Mouse (Mus musculus): ENCODE data around the gene Cbr2. TPM values are rescaled to one million over a fixed set of nuclear protein-coding genes. Genes with fewer than 3 reads are reported as not detected.
"Not testable (repeated sequence)": the region's sequence is repeated elsewhere in the genome, so short reads cannot be mapped to it uniquely, and the experiment has no call there.

Gene Cbr2
- 1.1 and 1.9 TPM in 2 replicates for polyA plus RNA-seq (2016; fragmentation: Nextera tagmentation; extraction: Ambion mirVana)

GRCm38 (mm10) chr11:120731858-120732680 lies at the start of gene Cbr2:
Gene Cbr2 (minus strand): TSS chr11:120732114.
- ATAC-seq (ENCODE audit: insufficient number of reproducible peaks, low FRiP score): no peak
- Histone ChIP-seq H3K9me3 (replicated peaks) (no peaks in the 10 kb centered on the region), H3K4me1 (replicated peaks) (peaks cover 12% of the 10 kb centered on the region; the same call in 1 of the 2 replicates), H3K36me3 (no peaks in the 10 kb centered on the region), H3K4me2 (no peak within 1 kb of the TSS), H3K4me3 (no peak within 1 kb of the TSS), H3K9ac (no peak within 1 kb of the TSS), H3K27me3 (replicated peaks) (peaks cover 39% of the 10 kb centered on the region), H3K27ac (ENCODE audit: poor library complexity, severe bottlenecking) (no peak within 1 kb of the TSS)
- WGBS: 62% methylated on average over 12 of the region's 12 CpGs

GRCm38 (mm10) chr11:120781361-120781760 lies 49.4 kb upstream of the Cbr2 start:
- H3K4me3 ChIP-seq; H3K9ac ChIP-seq; H3K9me3 ChIP-seq (replicated peaks); ATAC-seq (ENCODE audit: insufficient number of reproducible peaks, low FRiP score); H3K4me2 ChIP-seq; H3K27ac ChIP-seq (ENCODE audit: poor library complexity, severe bottlenecking): not testable (repeated sequence)
- Histone ChIP-seq H3K4me1 (replicated peaks) (peaks cover 21% of the 10 kb centered on the region), H3K27me3 (replicated peaks) (peaks cover 18% of the 10 kb centered on the region), H3K36me3 (peaks cover 30% of the 10 kb centered on the region)
- 93% methylated on average over 6 of the region's 6 CpGs for WGBS

- no peak overlapping the region for H3K4me3 ChIP-seq
- no peaks in the 10 kb centered on the region for H3K9me3 ChIP-seq (replicated peaks)
- H3K36me3 ChIP-seq: peaks cover 23% of the 10 kb centered on the region
- H3K9ac ChIP-seq: no peak overlapping the region
- H3K27me3 ChIP-seq (replicated peaks): peaks cover 23% of the 10 kb centered on the region
- ATAC-seq (ENCODE audit: insufficient number of reproducible peaks, low FRiP score): no peak
- 86% methylated on average over 1 of the region's 1 CpGs for WGBS
- H3K4me2 ChIP-seq: no peak overlapping the region
- peaks cover 9% of the 10 kb centered on the region for H3K4me1 ChIP-seq (replicated peaks)
- no peak overlapping the region for H3K27ac ChIP-seq (ENCODE audit: poor library complexity, severe bottlenecking)
Measured at GRCm38 (mm10) chr11:120779876-120780275, 48.0 kb upstream of the Cbr2 start.

GRCm38 (mm10) chr11:120777123-120777522 lies 45.2 kb upstream of the Cbr2 start:
- Histone ChIP-seq H3K27ac (ENCODE audit: poor library complexity, severe bottlenecking) (no peak overlapping the region), H3K9me3 (replicated peaks) (no peaks in the 10 kb centered on the region), H3K27me3 (replicated peaks) (peaks cover 28% of the 10 kb centered on the region), H3K9ac (no peak overlapping the region), H3K36me3 (peaks cover 19% of the 10 kb centered on the region), H3K4me2 (no peak overlapping the region), H3K4me1 (replicated peaks) (no peaks in the 10 kb centered on the region; the same call in 1 of the 2 replicates), H3K4me3 (no peak overlapping the region)
- ATAC-seq (ENCODE audit: insufficient number of reproducible peaks, low FRiP score): no peak
- 33% methylated on average over 6 of the region's 6 CpGs for WGBS

GRCm38 (mm10) chr11:120775774-120776469 lies 44.0 kb upstream of the Cbr2 start:
- peaks cover 10% of the 10 kb centered on the region; the same call in 1 of the 2 replicates for H3K36me3 ChIP-seq

GRCm38 (mm10) chr11:120773463-120774190 lies 41.7 kb upstream of the Cbr2 start:
- H3K4me1 ChIP-seq (replicated peaks): no peaks in the 10 kb centered on the region; the same call in 1 of the 2 replicates
- no peak overlapping the region for H3K9ac ChIP-seq
- H3K4me2 ChIP-seq: no peak overlapping the region
- 85% methylated on average over 7 of the region's 7 CpGs for WGBS
- no peaks in the 10 kb centered on the region for H3K36me3 ChIP-seq
- H3K4me3 ChIP-seq: no peak overlapping the region
- no peak overlapping the region for H3K27ac ChIP-seq (ENCODE audit: poor library complexity, severe bottlenecking)
- H3K27me3 ChIP-seq (replicated peaks): peaks cover 21% of the 10 kb centered on the region
- ATAC-seq (ENCODE audit: insufficient number of reproducible peaks, low FRiP score): no peak
- H3K9me3 ChIP-seq (replicated peaks): no peaks in the 10 kb centered on the region

More at GRCm38 (mm10) chr11:120775774-120776469, 44.0 kb upstream of the Cbr2 start:
- H3K9ac ChIP-seq: no peak overlapping the region
- no peaks in the 10 kb centered on the region; the same call in 1 of the 2 replicates for H3K4me1 ChIP-seq (replicated peaks)
- no peaks in the 10 kb centered on the region for H3K9me3 ChIP-seq (replicated peaks)
- peaks cover 21% of the 10 kb centered on the region for H3K27me3 ChIP-seq (replicated peaks)
- 0 out of 2 replicates have a peak overlapping the region, but pooled peaks have one; percentile 1 for H3K4me2 ChIP-seq
- 25% methylated on average over 15 of the region's 15 CpGs for WGBS
- H3K4me3 ChIP-seq: no peak overlapping the region
- no peak overlapping the region for H3K27ac ChIP-seq (ENCODE audit: poor library complexity, severe bottlenecking)
- ATAC-seq (ENCODE audit: insufficient number of reproducible peaks, low FRiP score): peak; percentile 82

- Histone ChIP-seq H3K36me3 (no peaks in the 10 kb centered on the region), H3K9me3 (replicated peaks) (no peaks in the 10 kb centered on the region), H3K4me1 (replicated peaks) (no peaks in the 10 kb centered on the region; the same call in 1 of the 2 replicates), H3K27ac (ENCODE audit: poor library complexity, severe bottlenecking) (no peak overlapping the region), H3K9ac (no peak overlapping the region), H3K4me2 (no peak overlapping the region), H3K4me3 (no peak overlapping the region), H3K27me3 (replicated peaks) (peaks cover 24% of the 10 kb centered on the region)
- no peak for ATAC-seq (ENCODE audit: insufficient number of reproducible peaks, low FRiP score)
- 64% methylated on average over 3 of the region's 3 CpGs for WGBS
Measured at GRCm38 (mm10) chr11:120772749-120773148, 40.8 kb upstream of the Cbr2 start.

- no peak overlapping the region for H3K27ac ChIP-seq (ENCODE audit: poor library complexity, severe bottlenecking)
- H3K4me1 ChIP-seq (replicated peaks): no peaks in the 10 kb centered on the region; the same call in 1 of the 2 replicates
Measured at GRCm38 (mm10) chr11:120768206-120768605, 36.3 kb upstream of the Cbr2 start.

GRCm38 (mm10) chr11:120767023-120767422 lies 35.1 kb upstream of the Cbr2 start:
- 58% methylated on average over 4 of the region's 7 CpGs for WGBS
- H3K4me1 ChIP-seq (replicated peaks); ATAC-seq (ENCODE audit: insufficient number of reproducible peaks, low FRiP score); H3K9ac ChIP-seq; H3K9me3 ChIP-seq (replicated peaks); H3K4me3 ChIP-seq; H3K4me2 ChIP-seq; H3K36me3 ChIP-seq; H3K27ac ChIP-seq (ENCODE audit: poor library complexity, severe bottlenecking): not testable (repeated sequence)
- H3K27me3 ChIP-seq (replicated peaks): peaks cover 40% of the 10 kb centered on the region

More at GRCm38 (mm10) chr11:120768206-120768605, 36.3 kb upstream of the Cbr2 start:
- peaks cover 36% of the 10 kb centered on the region for H3K27me3 ChIP-seq (replicated peaks)
- WGBS: 53% methylated on average over 1 of the region's 1 CpGs
- no peak overlapping the region for H3K9ac ChIP-seq
- H3K4me2 ChIP-seq: no peak overlapping the region
- no peak for ATAC-seq (ENCODE audit: insufficient number of reproducible peaks, low FRiP score)
- H3K9me3 ChIP-seq (replicated peaks): no peaks in the 10 kb centered on the region
- no peaks in the 10 kb centered on the region for H3K36me3 ChIP-seq
- no peak overlapping the region for H3K4me3 ChIP-seq

GRCm38 (mm10) chr11:120763121-120763999 lies 31.4 kb upstream of the Cbr2 start:
- ATAC-seq (ENCODE audit: insufficient number of reproducible peaks, low FRiP score): peak; percentile 22
- H3K4me1 ChIP-seq (replicated peaks); H3K27ac ChIP-seq (ENCODE audit: poor library complexity, severe bottlenecking); H3K36me3 ChIP-seq; H3K9ac ChIP-seq: not testable (repeated sequence)
- H3K4me2 ChIP-seq: peak overlapping the region; percentile 61
- H3K4me3 ChIP-seq: peak overlapping the region; percentile 23
- H3K27me3 ChIP-seq (replicated peaks): peaks cover 47% of the 10 kb centered on the region
- WGBS: 16% methylated on average over 8 of the region's 23 CpGs
- H3K9me3 ChIP-seq (replicated peaks): peaks cover 14% of the 10 kb centered on the region

All from heart, embryonic 12.5 days (tissue).